Mouse (Mus musculus): ENCODE data around the gene Mtrf1l. TPM values are rescaled to one million over a fixed set of nuclear protein-coding genes. Genes with fewer than 3 reads are reported as not detected.

The Mtrf1l gene
- polyA plus RNA-seq, 1 experiment from 2014 or later: 12.5 TPM

- WGBS: 33% methylated on average over 2 of the region's 2 CpGs
- no peaks in the 10 kb centered on the region for H3K36me3 ChIP-seq (ENCODE audit: control insufficient read depth, insufficient read depth, low read length)
- no peak for ATAC-seq
Observed at GRCm38 (mm10) chr10:5846939-5847338, 23.2 kb upstream of the Mtrf1l start.

GRCm38 (mm10) chr10:5841369-5841768, 17.7 kb upstream of the Mtrf1l start:
- H3K36me3 ChIP-seq (ENCODE audit: control insufficient read depth, insufficient read depth, low read length): no peaks in the 10 kb centered on the region
- no peaks in the 10 kb centered on the region for H3K27me3 ChIP-seq (replicated peaks; ENCODE audit: control insufficient read depth, insufficient read depth, low read length)
- H3K4me2 ChIP-seq (ENCODE audit: low read depth, low read length): no peak overlapping the region
- no peaks in the 10 kb centered on the region for H3K4me1 ChIP-seq (ENCODE audit: control insufficient read depth, insufficient read depth, low read length)
- no peak for ATAC-seq
- 66% methylated on average over 4 of the region's 4 CpGs for WGBS
- H3K4me3 ChIP-seq (ENCODE audit: low read length): no peak overlapping the region
- H3K9me3 ChIP-seq (ENCODE audit: control insufficient read depth, low read length): no peaks in the 10 kb centered on the region
- no peak overlapping the region for H3K9ac ChIP-seq (ENCODE audit: low read depth, low read length)
- no peak overlapping the region for H3K27ac ChIP-seq (ENCODE audit: low read length)

More at GRCm38 (mm10) chr10:5846939-5847338, 23.2 kb upstream of the Mtrf1l start:
- no peak overlapping the region for H3K4me3 ChIP-seq (ENCODE audit: low read length)
- H3K9ac ChIP-seq (ENCODE audit: low read depth, low read length): no peak overlapping the region
- H3K4me1 ChIP-seq (ENCODE audit: control insufficient read depth, insufficient read depth, low read length): no peaks in the 10 kb centered on the region
- no peaks in the 10 kb centered on the region for H3K27me3 ChIP-seq (replicated peaks; ENCODE audit: control insufficient read depth, insufficient read depth, low read length)
- H3K9me3 ChIP-seq (ENCODE audit: control insufficient read depth, low read length): no peaks in the 10 kb centered on the region
- H3K27ac ChIP-seq (ENCODE audit: low read length): no peak overlapping the region
- no peak overlapping the region for H3K4me2 ChIP-seq (ENCODE audit: low read depth, low read length)

GRCm38 (mm10) chr10:5826336-5827025, 2.8 kb upstream of the Mtrf1l start:
- no peaks in the 10 kb centered on the region for H3K27me3 ChIP-seq (replicated peaks; ENCODE audit: control insufficient read depth, insufficient read depth, low read length)
- H3K9me3 ChIP-seq (ENCODE audit: control insufficient read depth, low read length): no peaks in the 10 kb centered on the region
- no peak overlapping the region for H3K9ac ChIP-seq (ENCODE audit: low read depth, low read length)
- H3K27ac ChIP-seq (ENCODE audit: low read length): no peak overlapping the region
- 75% methylated on average over 6 of the region's 6 CpGs for WGBS
- H3K4me1 ChIP-seq (ENCODE audit: control insufficient read depth, insufficient read depth, low read length): peaks cover 6% of the 10 kb centered on the region
- H3K4me2 ChIP-seq (ENCODE audit: low read depth, low read length): no peak overlapping the region
- H3K36me3 ChIP-seq (ENCODE audit: control insufficient read depth, insufficient read depth, low read length): no peaks in the 10 kb centered on the region
- no peak overlapping the region for H3K4me3 ChIP-seq (ENCODE audit: low read length)
- no peak for ATAC-seq

- 0% methylated on average over 3 of the region's 3 CpGs for WGBS
- Histone ChIP-seq H3K27me3 (replicated peaks; ENCODE audit: control insufficient read depth, insufficient read depth, low read length) (no peaks in the 10 kb centered on the region), H3K27ac (ENCODE audit: low read length) (peak overlapping the region; percentile 96), H3K9ac (ENCODE audit: low read depth, low read length) (peak overlapping the region; percentile 65), H3K36me3 (ENCODE audit: control insufficient read depth, insufficient read depth, low read length) (no peaks in the 10 kb centered on the region), H3K9me3 (ENCODE audit: control insufficient read depth, low read length) (no peaks in the 10 kb centered on the region), H3K4me1 (ENCODE audit: control insufficient read depth, insufficient read depth, low read length) (peaks cover 9% of the 10 kb centered on the region), H3K4me3 (ENCODE audit: low read length) (peak overlapping the region; percentile 92), H3K4me2 (ENCODE audit: low read depth, low read length) (peak overlapping the region; percentile 91)
- ATAC-seq: peak; percentile 31
Observed at GRCm38 (mm10) chr10:5824779-5825178, 1.1 kb upstream of the Mtrf1l start.

- peak overlapping the region; percentile 96 for H3K27ac ChIP-seq (ENCODE audit: low read length)
- ATAC-seq: no peak; the same call in 1 of the 2 replicates
- peak overlapping the region; percentile 41 for H3K4me2 ChIP-seq (ENCODE audit: low read depth, low read length)
- H3K9me3 ChIP-seq (ENCODE audit: control insufficient read depth, low read length): no peaks in the 10 kb centered on the region
- H3K4me1 ChIP-seq (ENCODE audit: control insufficient read depth, insufficient read depth, low read length): peaks cover 9% of the 10 kb centered on the region
- H3K27me3 ChIP-seq (replicated peaks; ENCODE audit: control insufficient read depth, insufficient read depth, low read length): no peaks in the 10 kb centered on the region
- peaks cover 10% of the 10 kb centered on the region for H3K36me3 ChIP-seq (ENCODE audit: control insufficient read depth, insufficient read depth, low read length)
- H3K4me3 ChIP-seq (ENCODE audit: low read length): peak overlapping the region; percentile 92
- H3K9ac ChIP-seq (ENCODE audit: low read depth, low read length): peak overlapping the region; percentile 96
- under 1% methylated on average over 37 of the region's 37 CpGs for WGBS
Observed at GRCm38 (mm10) chr10:5823291-5823739, 395 bp downstream of the Mtrf1l start.

GRCm38 (mm10) chr10:5818772-5819171, 4.9 kb downstream of the Mtrf1l start:
- ATAC-seq: no peak
- H3K4me1 ChIP-seq (ENCODE audit: control insufficient read depth, insufficient read depth, low read length): peaks cover 9% of the 10 kb centered on the region
- no peak overlapping the region for H3K27ac ChIP-seq (ENCODE audit: low read length)
- H3K27me3 ChIP-seq (replicated peaks; ENCODE audit: control insufficient read depth, insufficient read depth, low read length): no peaks in the 10 kb centered on the region
- H3K4me3 ChIP-seq (ENCODE audit: low read length): no peak overlapping the region
- peaks cover 27% of the 10 kb centered on the region for H3K36me3 ChIP-seq (ENCODE audit: control insufficient read depth, insufficient read depth, low read length)
- H3K4me2 ChIP-seq (ENCODE audit: low read depth, low read length): no peak overlapping the region
- WGBS: 88% methylated on average over 3 of the region's 3 CpGs
- H3K9ac ChIP-seq (ENCODE audit: low read depth, low read length): no peak overlapping the region
- no peaks in the 10 kb centered on the region for H3K9me3 ChIP-seq (ENCODE audit: control insufficient read depth, low read length)

GRCm38 (mm10) chr10:5815968-5816367, 7.7 kb downstream of the Mtrf1l start:
- WGBS: 100% methylated on average over 2 of the region's 2 CpGs
- Histone ChIP-seq H3K27me3 (replicated peaks; ENCODE audit: control insufficient read depth, insufficient read depth, low read length) (no peaks in the 10 kb centered on the region), H3K9ac (ENCODE audit: low read depth, low read length) (no peak overlapping the region), H3K4me3 (ENCODE audit: low read length) (no peak overlapping the region), H3K9me3 (ENCODE audit: control insufficient read depth, low read length) (no peaks in the 10 kb centered on the region), H3K4me1 (ENCODE audit: control insufficient read depth, insufficient read depth, low read length) (0 out of 2 replicates have a peak, but pooled peaks cover under 1% of the 10 kb centered on the region), H3K27ac (ENCODE audit: low read length) (no peak overlapping the region), H3K36me3 (ENCODE audit: control insufficient read depth, insufficient read depth, low read length) (peaks cover 38% of the 10 kb centered on the region), H3K4me2 (ENCODE audit: low read depth, low read length) (no peak overlapping the region)
- no peak for ATAC-seq

- Histone ChIP-seq H3K4me3 (ENCODE audit: low read length) (no peak overlapping the region), H3K4me2 (ENCODE audit: low read depth, low read length) (no peak overlapping the region), H3K9me3 (ENCODE audit: control insufficient read depth, low read length) (no peaks in the 10 kb centered on the region), H3K36me3 (ENCODE audit: control insufficient read depth, insufficient read depth, low read length) (peaks cover 32% of the 10 kb centered on the region), H3K9ac (ENCODE audit: low read depth, low read length) (no peak overlapping the region), H3K27ac (ENCODE audit: low read length) (no peak overlapping the region), H3K27me3 (replicated peaks; ENCODE audit: control insufficient read depth, insufficient read depth, low read length) (no peaks in the 10 kb centered on the region), H3K4me1 (ENCODE audit: control insufficient read depth, insufficient read depth, low read length) (no peaks in the 10 kb centered on the region)
- WGBS: 78% methylated on average over 11 of the region's 11 CpGs
- ATAC-seq: peak; percentile 53; the same call in 1 of the 2 replicates
Observed at GRCm38 (mm10) chr10:5813724-5814123, 10.0 kb downstream of the Mtrf1l start.

- H3K4me1 ChIP-seq (ENCODE audit: control insufficient read depth, insufficient read depth, low read length): peaks cover 7% of the 10 kb centered on the region
- peaks cover 10% of the 10 kb centered on the region for H3K36me3 ChIP-seq (ENCODE audit: control insufficient read depth, insufficient read depth, low read length)
- no peak overlapping the region for H3K9ac ChIP-seq (ENCODE audit: low read depth, low read length)
- H3K4me3 ChIP-seq (ENCODE audit: low read length): no peak overlapping the region
- peak overlapping the region; percentile 33; the same call in 1 of the 2 replicates for H3K4me2 ChIP-seq (ENCODE audit: low read depth, low read length)
- no peaks in the 10 kb centered on the region for H3K27me3 ChIP-seq (replicated peaks; ENCODE audit: control insufficient read depth, insufficient read depth, low read length)
- H3K9me3 ChIP-seq (ENCODE audit: control insufficient read depth, low read length): no peaks in the 10 kb centered on the region
- peak overlapping the region; percentile 91 for H3K27ac ChIP-seq (ENCODE audit: low read length)
- ATAC-seq: 0 out of 2 replicates have a peak, but pooled peaks have one; percentile 3
- WGBS: 39% methylated on average over 2 of the region's 2 CpGs
Observed at GRCm38 (mm10) chr10:5807683-5808082, 16.0 kb downstream of the Mtrf1l start.
